Mouse (Mus musculus): ENCODE results near the gene Olfr984.

Gene Olfr984

DNA sequence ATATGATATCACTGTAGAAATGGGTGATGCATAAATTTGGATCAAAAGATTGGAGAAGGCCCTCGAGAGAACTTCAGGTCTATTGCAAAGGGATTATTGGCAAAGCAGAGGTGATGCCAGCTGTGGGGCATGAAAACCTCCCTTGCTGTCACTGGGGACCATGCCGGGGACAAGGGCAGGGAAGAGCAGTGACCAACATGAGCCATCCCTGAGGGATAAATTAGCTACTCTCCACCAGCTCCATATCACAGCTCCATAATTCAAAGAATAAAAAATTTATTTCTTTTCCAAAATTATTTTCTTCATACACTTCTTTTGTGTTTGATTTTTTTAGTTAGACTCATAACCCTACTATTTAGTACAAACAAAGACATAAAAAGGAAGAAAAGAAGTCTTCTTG, at the start of gene Olfr984:
Olfr984 (minus strand) TSS at position 101 of the 400 bp plus-strand sequence.
- no peak for DNase-seq (ENCODE audit: low spot score)

DNA sequence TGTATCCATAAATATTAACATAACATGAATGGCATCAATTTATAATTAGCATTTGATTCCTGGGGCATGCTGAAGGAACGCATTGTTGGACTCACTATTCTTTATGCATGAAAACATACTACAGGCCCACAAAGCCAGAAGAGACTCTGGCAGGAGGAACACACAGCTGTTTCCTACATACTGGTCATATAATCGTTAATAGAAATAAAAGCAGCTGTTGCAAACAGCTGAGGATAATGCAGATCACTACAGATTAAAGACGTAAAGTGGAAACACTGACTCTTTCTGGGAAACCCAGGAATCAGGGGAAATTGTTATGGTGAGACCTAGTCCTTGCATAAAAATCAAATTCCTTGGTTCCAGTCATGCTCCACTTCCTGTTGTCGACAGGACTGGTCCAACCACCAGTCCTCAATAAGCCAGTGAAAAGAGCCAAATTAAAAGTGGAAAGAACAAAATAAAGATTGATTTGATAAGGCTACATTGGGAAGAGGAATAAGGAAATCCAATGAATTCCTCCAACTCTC, 41.2 kb upstream of the Olfr984 start:
- no peak for DNase-seq (ENCODE audit: low spot score)

DNA sequence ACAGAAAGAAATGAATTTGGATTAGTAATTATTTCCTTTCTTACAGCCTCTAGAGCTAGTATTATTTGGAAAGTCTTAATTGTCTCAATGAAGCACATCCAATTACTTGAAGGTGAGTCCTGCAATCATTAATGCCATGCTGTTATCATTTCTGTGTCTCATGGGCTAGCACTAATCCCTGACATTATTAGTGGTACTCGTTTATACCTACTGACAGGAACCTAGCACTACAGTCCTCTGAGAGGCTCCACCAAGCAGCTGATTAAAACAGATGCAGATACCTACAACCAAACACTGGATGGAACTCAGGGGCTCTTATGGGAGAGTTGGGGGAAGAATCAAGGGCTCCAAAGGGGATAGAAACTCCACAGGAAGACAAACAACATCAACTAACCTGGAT, 27.5 kb upstream of the Olfr984 start:
- DNase-seq (ENCODE audit: low spot score) = no peak

DNA sequence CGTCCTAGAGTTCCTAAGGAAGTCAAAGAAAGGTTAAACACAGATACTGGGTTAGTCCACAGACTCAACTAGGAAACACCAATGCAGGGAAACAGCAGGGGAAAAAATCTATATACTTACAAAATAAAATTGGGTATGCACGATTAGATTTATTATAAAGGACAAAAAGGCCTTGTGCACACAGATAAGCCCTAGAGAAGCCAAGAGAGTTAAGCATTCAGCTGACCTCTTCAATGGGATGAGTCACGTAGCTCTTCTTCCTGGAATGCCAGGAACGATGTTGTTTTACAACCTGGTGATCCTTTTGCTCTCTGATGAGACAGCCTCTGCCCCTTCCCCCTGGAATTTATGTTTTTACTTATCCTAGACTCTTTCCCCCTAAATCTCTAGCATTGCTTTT, 25.5 kb upstream of the Olfr984 start:
- DNase-seq (ENCODE audit: low spot score) = no peak

DNA sequence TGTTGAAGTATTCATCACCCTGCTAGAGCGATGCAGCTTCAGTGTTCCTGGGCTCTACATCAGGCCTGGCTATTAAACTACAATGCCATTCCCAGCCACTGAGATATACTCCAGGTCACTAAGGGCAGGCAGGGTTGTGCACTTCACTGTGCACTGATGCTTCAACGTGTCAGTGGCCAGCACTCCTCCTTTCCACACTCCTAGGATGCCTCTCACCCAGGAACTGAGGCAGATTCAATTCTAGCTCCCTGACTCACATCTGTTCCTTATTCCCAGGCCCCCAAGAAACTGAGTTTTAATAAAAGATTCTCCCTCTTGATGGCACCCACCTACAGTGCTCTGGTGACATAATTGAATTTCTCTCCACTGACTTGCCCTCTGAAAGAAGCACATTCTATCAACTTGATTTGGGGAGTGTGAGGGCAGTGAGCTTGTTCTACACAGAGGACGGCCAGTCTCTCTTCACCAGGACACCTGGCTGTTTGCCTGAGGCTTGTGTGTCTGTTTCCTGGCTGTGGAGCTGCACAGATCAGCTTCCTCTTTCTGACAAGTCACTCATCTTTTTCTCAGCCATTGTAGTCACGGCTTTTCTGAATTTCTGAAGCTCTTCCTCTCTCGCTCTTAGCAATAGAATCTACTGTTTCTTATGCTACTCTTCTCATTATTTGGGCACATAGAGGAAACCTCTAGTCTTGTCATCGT, 23.1 kb upstream of the Olfr984 start:
- no peak for DNase-seq (ENCODE audit: low spot score)

DNA sequence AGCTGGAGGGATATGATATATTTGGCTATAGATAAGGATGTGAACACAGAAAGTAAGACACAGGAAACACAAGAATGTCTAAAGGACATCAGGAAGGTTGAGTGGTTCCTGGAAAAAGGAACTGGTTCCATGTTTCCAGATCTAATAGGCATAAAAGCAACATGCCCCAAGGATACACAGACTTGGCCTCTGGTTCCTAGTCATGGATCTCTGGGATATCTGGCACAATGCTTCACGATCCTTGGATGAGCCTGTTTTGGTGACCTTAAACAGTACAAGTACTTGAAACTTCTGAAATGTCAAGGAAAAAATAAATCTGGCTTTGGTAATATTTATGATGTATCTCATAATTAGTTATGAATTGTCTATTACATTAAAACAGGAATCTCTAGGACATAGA, 16.6 kb upstream of the Olfr984 start:
- no peak for DNase-seq (ENCODE audit: low spot score)

DNA sequence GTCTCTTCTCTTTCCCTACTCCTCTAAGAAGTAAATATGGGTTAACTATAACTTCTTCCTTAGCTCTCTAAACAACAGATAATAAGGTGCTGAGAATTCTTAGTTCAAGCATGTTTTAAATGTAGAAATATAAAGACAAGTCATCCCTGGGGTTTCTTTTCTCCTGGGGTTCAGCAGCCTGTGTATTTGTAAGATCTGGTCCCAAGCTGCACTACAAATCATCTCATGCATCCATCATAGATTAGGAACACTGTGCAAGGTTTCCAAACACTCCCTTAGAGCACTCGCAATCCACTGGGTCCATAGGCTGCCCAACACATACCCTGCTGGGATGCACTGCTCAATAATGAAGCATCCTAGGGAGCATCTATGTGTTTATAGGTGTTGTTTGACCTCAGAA, 16.1 kb upstream of the Olfr984 start, which contains the start of gene Olfr985:
Olfr985 (minus strand) TSS at position 101 of the 400 bp plus-strand sequence.
- DNase-seq (ENCODE audit: low spot score) = no peak

DNA sequence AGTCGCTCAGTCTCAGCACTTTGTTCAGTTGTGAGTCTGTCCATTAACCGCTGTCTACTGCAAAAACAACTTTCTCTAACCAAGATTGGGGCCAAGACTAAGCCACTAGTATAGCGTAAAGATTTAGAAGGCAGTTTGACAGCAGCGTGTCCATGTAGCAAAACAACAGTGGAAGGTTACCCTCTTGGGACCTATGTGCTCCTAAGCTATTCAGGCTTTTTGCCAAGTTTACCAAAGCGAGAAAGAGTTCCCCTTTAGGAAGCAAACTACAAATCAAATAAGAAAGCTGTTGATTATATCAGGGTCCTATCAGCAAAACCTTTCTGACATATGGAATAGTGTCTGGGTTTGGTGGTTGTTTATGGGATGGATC, 3.3 kb upstream of the Olfr984 start:
- no peak for DNase-seq (ENCODE audit: low spot score)

DNA sequence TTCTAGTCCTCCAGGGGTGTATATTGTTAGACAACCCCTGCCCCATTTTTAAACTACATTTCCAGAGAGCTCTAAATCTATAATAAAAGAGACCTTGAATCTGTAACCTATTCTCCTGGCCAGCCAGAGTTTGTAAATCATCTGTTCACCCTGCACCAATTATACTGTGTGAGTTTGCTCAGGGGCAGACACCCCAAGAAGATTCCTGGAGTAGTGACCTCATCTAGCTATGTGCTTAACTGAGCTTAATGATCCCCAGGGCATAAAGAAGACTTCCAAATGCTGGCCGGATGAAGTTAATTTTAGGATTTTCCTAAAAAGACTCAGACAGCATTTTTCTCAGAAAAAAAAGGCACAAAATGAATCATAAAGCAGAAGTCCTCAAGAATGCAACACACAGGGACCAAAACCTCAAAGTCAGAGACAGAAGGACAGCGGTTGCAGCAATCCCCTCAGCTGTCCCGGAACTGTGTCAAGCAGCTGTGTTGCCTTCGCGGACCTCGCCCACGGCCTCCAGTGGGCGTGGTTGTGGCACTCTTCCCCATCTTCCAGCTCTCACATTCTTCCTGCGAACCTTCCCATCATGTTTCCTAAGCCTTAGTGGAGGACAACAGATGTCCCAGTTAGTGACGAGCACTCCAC, 2.8 kb upstream of the Olfr984 start:
- peak; percentile 26 for DNase-seq (ENCODE audit: low spot score)

DNA sequence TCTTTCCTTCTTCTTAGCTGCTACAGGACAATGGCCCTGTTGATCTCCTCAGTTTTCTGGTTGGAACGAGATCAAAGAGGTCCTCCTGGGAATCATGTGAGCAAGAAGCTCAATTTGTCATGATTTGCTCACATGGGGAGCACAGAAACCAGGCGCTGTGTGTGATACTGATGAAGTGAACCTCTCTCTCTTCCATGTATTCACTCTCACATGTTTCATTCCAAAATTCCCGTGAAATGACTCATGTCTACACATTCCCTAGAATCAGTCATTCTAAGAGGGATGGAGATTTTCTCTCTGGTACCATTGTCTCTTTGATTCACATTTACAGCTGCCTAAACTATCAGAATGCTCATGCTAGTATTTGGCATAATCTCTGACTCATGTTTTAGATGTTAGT, 19.2 kb downstream of the Olfr984 start:
- no peak for DNase-seq (ENCODE audit: low spot score)

DNA sequence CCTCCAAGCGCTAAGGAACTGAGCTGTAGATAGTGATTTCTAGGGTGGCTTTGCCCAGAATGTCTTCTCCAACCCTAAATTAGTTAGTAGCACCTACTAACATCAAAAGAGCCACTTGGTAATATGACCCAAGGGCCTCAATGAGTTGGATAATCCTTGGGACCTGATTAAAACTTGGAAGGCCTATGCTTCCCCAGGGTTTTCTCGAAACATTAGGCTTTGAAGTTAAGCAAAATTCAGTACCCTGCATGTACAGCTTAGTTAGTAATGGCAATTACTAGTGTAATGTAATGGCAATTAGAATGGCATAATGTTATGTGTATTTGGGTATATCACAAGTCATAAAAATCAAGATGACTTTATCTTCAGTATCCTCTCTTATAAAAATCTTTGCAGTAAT, 20.5 kb downstream of the Olfr984 start, which contains the start of gene Olfr983:
Olfr983 (minus strand) TSS at position 101 of the 400 bp plus-strand sequence.
- DNase-seq (ENCODE audit: low spot score) = no peak

DNA sequence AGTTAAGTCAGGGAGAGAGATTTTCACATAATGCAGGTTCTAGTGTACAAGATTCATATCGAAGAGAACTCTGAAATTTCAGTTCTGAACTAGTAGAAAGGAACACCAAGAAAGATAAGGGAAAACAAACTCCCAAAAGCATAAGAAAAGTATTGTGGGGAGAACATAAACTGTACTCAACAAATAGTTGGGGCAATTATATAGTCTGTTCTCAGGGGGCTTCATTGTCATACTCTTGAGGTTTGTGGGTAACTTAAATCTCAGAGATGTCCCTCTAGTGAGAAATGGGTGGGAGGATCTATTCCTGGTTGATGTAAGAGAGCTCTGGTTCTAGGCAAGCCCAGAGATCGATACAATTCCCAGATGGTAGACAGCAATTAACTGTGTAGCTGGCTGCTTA, 40.5 kb downstream of the Olfr984 start, which contains the start of gene Olfr982:
Olfr982 (plus strand) TSS at position 301 of the 400 bp plus-strand sequence.
- no peak for DNase-seq (ENCODE audit: low spot score)

DNA sequence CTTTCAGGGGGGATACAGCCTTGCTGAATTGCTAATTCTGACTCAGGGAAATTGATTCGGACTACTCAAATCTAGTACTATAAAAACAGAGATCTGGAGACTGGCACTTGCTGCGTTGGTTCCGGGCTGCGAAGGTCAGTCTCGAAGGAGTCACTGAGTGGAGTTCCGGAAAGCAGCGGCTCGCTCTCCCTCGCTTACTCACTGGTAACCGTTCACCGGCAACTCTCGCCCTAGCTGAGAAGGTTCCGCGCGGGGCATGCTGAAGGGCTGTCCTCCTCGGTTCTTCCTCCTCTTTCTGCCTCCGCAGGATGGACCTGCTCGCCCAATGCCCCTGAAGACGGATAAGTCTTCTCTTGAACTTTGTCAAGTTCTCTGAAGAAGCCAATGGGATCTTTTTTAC, 63.9 kb downstream of the Olfr984 start:
- no peak for DNase-seq (ENCODE audit: low spot score)

Data from ovary, postnatal 36 days (tissue).